Mouse (Mus musculus): ENCODE results near the gene 1700008O03Rik. TPM values are rescaled to one million over a fixed set of nuclear protein-coding genes. Genes with fewer than 3 reads are reported as not detected.

Gene 1700008O03Rik
- 0.87 and 0.89 TPM in 2 replicates for polyA plus RNA-seq (2012; rRNA removed)

DNA sequence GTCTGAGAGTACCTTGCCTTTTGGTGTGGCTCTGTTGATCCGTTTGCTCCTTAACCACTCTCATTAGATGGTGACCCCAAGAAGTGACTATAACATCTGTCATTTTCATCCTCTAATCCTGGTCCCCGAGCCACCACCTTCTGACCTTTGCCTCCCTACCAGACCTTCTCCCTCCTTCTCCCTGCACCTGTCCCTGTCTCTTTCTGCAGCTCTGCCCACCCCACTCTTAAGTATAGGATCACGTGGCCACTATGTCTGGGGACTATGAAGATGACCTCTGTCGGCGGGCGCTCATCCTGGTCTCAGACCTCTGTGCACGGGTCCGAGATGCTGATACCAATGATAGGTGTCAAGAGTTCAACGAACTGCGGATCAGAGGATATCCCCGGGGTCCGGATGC is at the start of gene 1700008O03Rik:
TSS of gene 1700008O03Rik (minus strand) at position 101 of the 400 bp plus-strand sequence.

DNA sequence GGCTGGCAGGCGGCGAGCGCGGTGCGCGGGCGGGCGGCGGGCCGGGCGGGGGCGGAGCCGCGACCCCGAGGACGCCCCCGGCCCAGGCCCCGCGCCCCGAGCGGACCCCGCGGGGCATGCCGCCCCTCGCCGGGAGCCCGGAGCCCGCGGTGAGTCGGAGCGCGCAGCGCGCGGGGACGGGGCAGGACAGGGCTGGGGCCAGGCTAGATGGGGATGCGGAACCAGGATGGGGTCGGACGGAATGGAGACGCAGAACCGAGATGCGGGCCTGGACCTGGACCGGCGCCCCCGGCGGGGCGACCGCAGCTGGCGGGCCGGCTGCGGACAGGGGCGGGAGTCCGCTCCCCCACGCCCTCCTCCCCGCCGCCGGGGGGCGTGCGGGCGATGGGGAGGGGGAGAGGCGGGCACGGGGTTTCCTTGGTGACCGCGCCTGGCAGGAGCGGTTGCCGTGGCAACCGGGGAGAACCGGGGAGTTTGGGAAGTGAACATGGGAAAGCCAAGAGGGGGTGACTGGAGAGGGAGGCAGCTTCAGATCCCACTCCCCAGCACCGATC is 43.4 kb upstream of the 1700008O03Rik start, which contains the start of gene Lrrc4b:
TSS of gene Lrrc4b (plus strand) at position 51 of the 554 bp plus-strand sequence.

DNA sequence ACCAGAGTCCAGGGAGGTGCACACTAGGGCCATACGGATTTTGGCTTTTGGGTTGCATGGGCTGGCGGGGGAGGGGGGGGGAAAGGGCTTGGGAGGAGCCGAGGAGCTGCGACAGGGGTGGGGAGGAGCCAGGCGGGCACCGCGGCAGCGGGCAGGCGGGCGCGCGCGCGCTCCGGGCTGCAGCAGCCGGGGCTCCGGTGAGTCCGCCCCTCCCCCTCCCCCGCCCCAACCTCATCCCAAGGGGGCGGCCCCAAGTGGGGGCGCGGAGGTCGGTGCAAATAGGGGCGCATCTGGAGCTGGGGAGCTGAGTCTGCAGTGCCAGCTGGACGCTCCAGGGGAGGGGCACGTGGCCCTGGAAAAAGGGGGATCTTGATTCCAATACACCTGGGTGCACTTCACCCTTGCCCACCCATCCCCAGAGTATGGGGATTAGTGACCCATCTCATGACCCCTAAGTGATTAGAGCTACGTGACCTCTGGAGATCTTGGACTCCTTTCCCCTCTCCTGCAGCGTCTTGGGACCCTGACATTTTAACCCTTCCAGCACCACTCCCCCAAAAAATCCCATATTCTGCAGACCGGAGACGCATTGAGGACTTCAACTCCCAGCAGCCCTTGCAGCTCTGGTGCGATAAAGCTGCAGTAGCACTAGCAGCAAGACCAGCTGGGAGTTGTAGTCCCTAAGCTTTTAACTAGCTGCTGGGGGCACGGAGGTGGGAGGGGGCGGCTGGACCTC is 1.5 kb downstream of the 1700008O03Rik start, which contains the start of gene Syt3:
TSS of gene Syt3 (plus strand) at position 123 of the 736 bp plus-strand sequence.

Other genes starting within 250 kb of the 1700008O03Rik start
- gene Klk1b16, start 249.1 kb downstream of the 1700008O03Rik start, polyA plus RNA-seq (2012; rRNA removed), result 0.15 and 0.17 TPM in 2 replicates
- gene Klk1b24, start 197.6 kb downstream of the 1700008O03Rik start, polyA plus RNA-seq (2012; rRNA removed), result 0.31 and 0.54 TPM in 2 replicates
- 0.27 and 2.0 TPM in 2 replicates for gene Klk1b3, start 187.6 kb downstream of the 1700008O03Rik start, polyA plus RNA-seq (2012; rRNA removed)
- gene Klk1b4, start 178.4 kb downstream of the 1700008O03Rik start, polyA plus RNA-seq (2012; rRNA removed), result 3.6 and 4.2 TPM in 2 replicates
- gene Klk1b5, start 169.9 kb downstream of the 1700008O03Rik start, polyA plus RNA-seq (2012; rRNA removed), result 1.4 and 6.7 TPM in 2 replicates
- gene Klk1, start 160.5 kb downstream of the 1700008O03Rik start, polyA plus RNA-seq (2012; rRNA removed), result 4,020 and 5,229 TPM in 2 replicates
- 0.22 and 0.31 TPM in 2 replicates for gene Gm36864, start 149.6 kb downstream of the 1700008O03Rik start, polyA plus RNA-seq (2012; rRNA removed)
- 2.2 and 3.5 TPM in 2 replicates for gene 1700028J19Rik, start 139.1 kb downstream of the 1700008O03Rik start, polyA plus RNA-seq (2012; rRNA removed)
- gene 2410002F23Rik, start 139.1 kb downstream of the 1700008O03Rik start, polyA plus RNA-seq (2012; rRNA removed), result 126 and 152 TPM in 2 replicates
- gene Acp4, start 128.4 kb downstream of the 1700008O03Rik start, polyA plus RNA-seq (2012; rRNA removed), result not detected in 2 replicates
- not detected in 2 replicates for gene Gm15517, start 124.4 kb downstream of the 1700008O03Rik start, polyA plus RNA-seq (2012; rRNA removed)
- 5.3 and 6.9 TPM in 2 replicates for gene Clec11a, start 78.9 kb downstream of the 1700008O03Rik start, polyA plus RNA-seq (2012; rRNA removed)
- gene Shank1, start 75.6 kb downstream of the 1700008O03Rik start, polyA plus RNA-seq (2012; rRNA removed), result 1.1 TPM in 2 replicates
- gene Syt3, start 1.7 kb downstream of the 1700008O03Rik start, polyA plus RNA-seq (2012; rRNA removed), result 3.2 and 3.5 TPM in 2 replicates
- 4.8 and 6.8 TPM in 2 replicates for gene Lrrc4b, start 43.2 kb upstream of the 1700008O03Rik start, polyA plus RNA-seq (2012; rRNA removed)
- gene Aspdh, start 79.6 kb upstream of the 1700008O03Rik start, polyA plus RNA-seq (2012; rRNA removed), result 0.23 and 0.88 TPM in 2 replicates
- gene Josd2, start 82.2 kb upstream of the 1700008O03Rik start, polyA plus RNA-seq (2012; rRNA removed), result 136 and 144 TPM in 2 replicates
- 291 and 327 TPM in 2 replicates for gene Emc10, start 110.7 kb upstream of the 1700008O03Rik start, polyA plus RNA-seq (2012; rRNA removed)
- gene Fam71e1, start 110.8 kb upstream of the 1700008O03Rik start, polyA plus RNA-seq (2012; rRNA removed), result 4.4 and 6.2 TPM in 2 replicates
- gene Mybpc2, start 138.8 kb upstream of the 1700008O03Rik start, polyA plus RNA-seq (2012; rRNA removed), result 0.34 and 0.46 TPM in 2 replicates
- gene Spib, start 146.3 kb upstream of the 1700008O03Rik start, polyA plus RNA-seq (2012; rRNA removed), result 11.9 and 16.9 TPM in 2 replicates
- 44.4 and 45.2 TPM in 2 replicates for gene Pold1, start 163.0 kb upstream of the 1700008O03Rik start, polyA plus RNA-seq (2012; rRNA removed)
- gene Nr1h2, start 168.1 kb upstream of the 1700008O03Rik start, polyA plus RNA-seq (2012; rRNA removed), result 231 and 268 TPM in 2 replicates
- gene Napsa, start 186.6 kb upstream of the 1700008O03Rik start, polyA plus RNA-seq (2012; rRNA removed), result 7.8 and 8.1 TPM in 2 replicates
- gene Kcnc3, start 204.8 kb upstream of the 1700008O03Rik start, polyA plus RNA-seq (2012; rRNA removed), result 2.7 and 2.8 TPM in 2 replicates